Mouse (Mus musculus) limb, embryonic 12.5 days (tissue): ENCODE results near the gene Agt. TPM values are rescaled to one million over a fixed set of nuclear protein-coding genes. Genes with fewer than 3 reads are reported as not detected.
A peak's percentile ranks its signal among the peaks of the same experiment; 100 is the strongest.

Experiments used
- ATAC-seq: fragments of 200-750 bp; cut with Nextera tagmentation; 2 replicates; pipeline ENCODE4 v1.8.0; 2017; ENCODE audit warnings: low read depth, moderate TSS enrichment; ENCODE audit not compliant: insufficient number of reproducible peaks, insufficient read depth, low FRiP score, low TSS enrichment
- H3K27ac ChIP-seq: fragments of 300-500 bp; sonication (generic); 2 replicates; pipeline ENCODE4 v1.5.1; 2016; ENCODE audit warnings: mild to moderate bottlenecking, moderate library complexity
- H3K27me3 ChIP-seq: fragments of 300-500 bp; sonication (generic); 2 replicates; pipeline ENCODE4 v1.6.1; 2016; ENCODE audit warnings: mild to moderate bottlenecking, moderate library complexity
- H3K36me3 ChIP-seq: fragments of 300-500 bp; sonication (generic); 2 replicates; pipeline ENCODE4 v1.6.1; 2016; ENCODE audit warnings: mild to moderate bottlenecking, moderate library complexity
- H3K4me1 ChIP-seq: fragments of 300-500 bp; sonication (generic); replicated peaks from 2 replicates; pipeline ENCODE4 v1.6.1; 2016
- H3K4me2 ChIP-seq: fragments of 300-500 bp; sonication (generic); 2 replicates; pipeline ENCODE4 v1.6.1; 2016; ENCODE audit warnings: mild to moderate bottlenecking, moderate library complexity
- H3K4me3 ChIP-seq: fragments of 300-500 bp; sonication (generic); replicated peaks from 2 replicates; pipeline ENCODE4 v1.5.1; 2016; ENCODE audit warnings: mild to moderate bottlenecking
- H3K9ac ChIP-seq: fragments of 300-500 bp; sonication (generic); replicated peaks from 2 replicates; pipeline ENCODE4 v1.6.1; 2016; ENCODE audit warnings: mild to moderate bottlenecking, moderate library complexity
- H3K9me3 ChIP-seq: fragments of 300-500 bp; sonication (generic); 2 replicates; pipeline ENCODE4 v1.6.1; 2016; ENCODE audit warnings: mild to moderate bottlenecking, moderate library complexity
- WGBS: fragments of 180-500 bp; shearing (Covaris S2); methylation state at CpG from one replicate; pipeline ENCODE4 v1.1.7; 2016; 5-methylcytosine and 5-hydroxymethylcytosine counted together
- polyA plus RNA-seq: library from polyadenylated mRNA; unstranded; fragments of >200 nt; fragmentation: Nextera tagmentation; extraction: Ambion mirVana; gene quantifications from 2 replicates; pipeline ENCODE4 v1.2.1, GENCODE M21; 2016

The Agt gene
- polyA plus RNA-seq, 1 experiment from 2014 or later = not detected

- ATAC-seq = no peak
- Histone ChIP-seq H3K9me3 (no peaks in the 10 kb centered on the region), H3K27ac (no peak within 1 kb of the TSS), H3K4me2 (no peak within 1 kb of the TSS), H3K4me1 (no peaks in the 10 kb centered on the region), H3K4me3 (no peak within 1 kb of the TSS), H3K27me3 (no peaks in the 10 kb centered on the region), H3K36me3 (no peaks in the 10 kb centered on the region), H3K9ac (no peak within 1 kb of the TSS)
- 88% methylated on average over 8 of the region's 8 CpGs for WGBS
Observed at GRCm38 (mm10) chr8:124575811-124576210, 6.3 kb upstream of the Agt start, which contains the start of gene Capn9. Gene Capn9, plus strand, starts transcription at chr8:124576111.

DNA sequence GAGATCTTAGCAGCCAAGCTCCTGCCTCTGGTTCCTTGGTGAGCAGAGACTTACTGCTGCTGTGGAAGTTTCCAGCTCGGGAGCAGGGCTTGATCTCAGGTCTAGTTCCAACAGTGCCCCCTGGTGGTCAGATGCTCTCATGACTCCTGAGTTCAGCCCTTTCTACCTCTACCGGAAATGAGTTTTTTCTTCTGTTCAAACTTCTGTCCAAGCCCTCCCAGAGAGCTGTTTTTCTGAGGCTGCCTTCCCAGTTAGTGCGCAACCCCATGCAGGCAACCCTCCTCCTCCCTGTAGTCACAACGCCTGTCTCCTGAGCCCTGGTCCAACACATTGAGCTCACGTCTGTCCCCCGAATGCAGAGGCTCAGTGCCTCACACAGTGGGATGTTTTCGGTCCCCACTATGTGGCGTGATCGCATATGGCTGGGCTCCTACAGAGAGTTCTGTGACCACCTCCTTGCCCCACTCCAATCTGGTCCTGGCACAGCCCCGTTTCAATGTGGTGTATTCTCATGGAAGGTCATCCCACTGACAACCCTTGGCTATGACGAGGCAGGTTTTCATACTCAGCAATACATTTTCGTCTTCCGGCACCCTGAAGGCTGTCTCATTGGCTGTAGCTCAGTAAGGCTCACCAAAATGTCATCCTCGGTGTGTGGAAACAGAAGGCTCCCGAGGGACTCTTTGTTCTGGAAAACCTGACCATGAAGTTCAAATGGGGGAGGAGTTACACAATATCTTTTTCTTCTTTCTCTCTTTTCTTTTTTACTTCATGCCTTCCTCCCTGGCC lies 4.2 kb upstream of the Agt start:
- H3K9ac ChIP-seq = no peak overlapping the region
- no peaks in the 10 kb centered on the region for H3K9me3 ChIP-seq
- no peak overlapping the region for H3K4me2 ChIP-seq
- no peaks in the 10 kb centered on the region for H3K27me3 ChIP-seq
- WGBS = 68% methylated on average over 15 of the region's 15 CpGs
- no peaks in the 10 kb centered on the region for H3K36me3 ChIP-seq
- no peak for ATAC-seq
- no peak overlapping the region for H3K4me3 ChIP-seq
- H3K27ac ChIP-seq = 0 out of 2 replicates have a peak overlapping the region, but pooled peaks have one; percentile 37
- H3K4me1 ChIP-seq = no peaks in the 10 kb centered on the region

DNA sequence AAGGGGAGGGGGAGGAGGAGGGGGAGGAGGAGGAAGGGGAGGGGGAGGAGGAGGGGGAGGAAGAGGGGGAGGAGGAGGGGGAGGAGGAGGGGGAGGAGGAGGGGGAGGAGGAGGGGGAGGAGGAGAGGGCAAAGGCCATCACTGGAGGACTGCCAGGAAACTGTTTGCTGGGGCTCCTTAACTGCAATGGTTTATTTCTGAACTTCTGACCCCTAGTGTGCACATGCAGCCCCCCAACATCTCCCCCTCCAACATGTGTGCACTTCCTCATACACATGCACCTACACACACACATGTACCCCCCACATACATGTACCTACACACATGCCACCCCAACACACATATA lies 2.9 kb upstream of the Agt start:
- H3K27ac ChIP-seq = no peak overlapping the region
- H3K36me3 ChIP-seq = no peaks in the 10 kb centered on the region
- H3K9ac ChIP-seq = no peak overlapping the region
- no peak overlapping the region for H3K4me3 ChIP-seq
- no peak overlapping the region for H3K4me2 ChIP-seq
- H3K9me3 ChIP-seq = no peaks in the 10 kb centered on the region
- H3K27me3 ChIP-seq = no peaks in the 10 kb centered on the region
- ATAC-seq = no peak
- H3K4me1 ChIP-seq = no peaks in the 10 kb centered on the region

GRCm38 (mm10) chr8:124571732-124572429 lies 2.4 kb upstream of the Agt start:
- ATAC-seq = no peak
- no peaks in the 10 kb centered on the region for H3K9me3 ChIP-seq
- H3K27me3 ChIP-seq = no peaks in the 10 kb centered on the region
- no peak overlapping the region for H3K4me3 ChIP-seq
- 0 out of 2 replicates have a peak overlapping the region, but pooled peaks have one; percentile 23 for H3K27ac ChIP-seq
- 80% methylated on average over 8 of the region's 8 CpGs for WGBS
- H3K4me1 ChIP-seq = no peaks in the 10 kb centered on the region
- no peak overlapping the region for H3K9ac ChIP-seq
- no peak overlapping the region for H3K4me2 ChIP-seq
- H3K36me3 ChIP-seq = no peaks in the 10 kb centered on the region

- ATAC-seq = no peak
- Histone ChIP-seq H3K36me3 (no peaks in the 10 kb centered on the region), H3K9me3 (no peaks in the 10 kb centered on the region), H3K4me2 (no peak overlapping the region), H3K4me3 (no peak overlapping the region), H3K27ac (no peak overlapping the region; the same call in 1 of the 2 replicates), H3K9ac (no peak overlapping the region), H3K27me3 (peaks cover 2% of the 10 kb centered on the region; the same call in 1 of the 2 replicates), H3K4me1 (no peaks in the 10 kb centered on the region)
- WGBS = 76% methylated on average over 2 of the region's 2 CpGs
Observed at GRCm38 (mm10) chr8:124569100-124569499, 406 bp downstream of the Agt start.

GRCm38 (mm10) chr8:124567584-124567983 lies 1.9 kb downstream of the Agt start:
- no peaks in the 10 kb centered on the region for H3K4me1 ChIP-seq
- no peaks in the 10 kb centered on the region for H3K9me3 ChIP-seq
- H3K4me3 ChIP-seq = no peak overlapping the region
- ATAC-seq = no peak
- H3K27ac ChIP-seq = no peak overlapping the region
- peaks cover 5% of the 10 kb centered on the region; the same call in 1 of the 2 replicates for H3K27me3 ChIP-seq
- WGBS = 93% methylated on average over 3 of the region's 3 CpGs
- no peaks in the 10 kb centered on the region for H3K36me3 ChIP-seq
- H3K9ac ChIP-seq = no peak overlapping the region
- no peak overlapping the region for H3K4me2 ChIP-seq

DNA sequence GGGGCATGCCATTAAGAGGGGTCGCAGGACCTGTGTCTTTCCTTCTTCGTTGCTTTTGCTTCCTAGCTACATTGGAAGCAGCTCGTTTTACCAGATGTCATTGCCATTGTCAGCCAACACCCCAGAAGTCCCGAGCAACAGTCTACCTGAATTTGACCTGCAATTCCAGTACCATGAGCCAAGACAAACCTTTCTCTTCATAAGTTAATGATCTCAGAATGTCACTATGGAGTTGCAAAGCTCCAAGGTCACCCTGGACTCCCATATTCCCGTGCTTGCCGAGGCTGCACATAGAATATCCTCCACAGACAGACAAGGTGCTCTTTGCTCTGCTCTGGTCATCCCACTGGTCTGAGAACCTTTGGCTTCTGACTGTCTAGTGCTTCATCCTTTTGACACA lies 2.4 kb downstream of the Agt start:
- no peak overlapping the region for H3K27ac ChIP-seq
- H3K4me3 ChIP-seq = no peak overlapping the region
- H3K4me1 ChIP-seq = no peaks in the 10 kb centered on the region
- 83% methylated on average over 6 of the region's 6 CpGs for WGBS
- H3K36me3 ChIP-seq = no peaks in the 10 kb centered on the region
- H3K27me3 ChIP-seq = peaks cover 9% of the 10 kb centered on the region; the same call in 1 of the 2 replicates
- H3K9me3 ChIP-seq = no peaks in the 10 kb centered on the region
- H3K4me2 ChIP-seq = no peak overlapping the region
- no peak for ATAC-seq
- no peak overlapping the region for H3K9ac ChIP-seq

GRCm38 (mm10) chr8:124557476-124557875 lies 12.0 kb downstream of the Agt start:
- no peak overlapping the region for H3K4me3 ChIP-seq
- H3K27ac ChIP-seq = no peak overlapping the region
- H3K4me2 ChIP-seq = no peak overlapping the region
- WGBS = 62% methylated on average over 5 of the region's 5 CpGs
- no peaks in the 10 kb centered on the region for H3K9me3 ChIP-seq
- H3K9ac ChIP-seq = no peak overlapping the region
- no peak for ATAC-seq
- peaks cover 5% of the 10 kb centered on the region for H3K36me3 ChIP-seq
- peaks cover 3% of the 10 kb centered on the region; the same call in 1 of the 2 replicates for H3K27me3 ChIP-seq
- no peaks in the 10 kb centered on the region for H3K4me1 ChIP-seq

DNA sequence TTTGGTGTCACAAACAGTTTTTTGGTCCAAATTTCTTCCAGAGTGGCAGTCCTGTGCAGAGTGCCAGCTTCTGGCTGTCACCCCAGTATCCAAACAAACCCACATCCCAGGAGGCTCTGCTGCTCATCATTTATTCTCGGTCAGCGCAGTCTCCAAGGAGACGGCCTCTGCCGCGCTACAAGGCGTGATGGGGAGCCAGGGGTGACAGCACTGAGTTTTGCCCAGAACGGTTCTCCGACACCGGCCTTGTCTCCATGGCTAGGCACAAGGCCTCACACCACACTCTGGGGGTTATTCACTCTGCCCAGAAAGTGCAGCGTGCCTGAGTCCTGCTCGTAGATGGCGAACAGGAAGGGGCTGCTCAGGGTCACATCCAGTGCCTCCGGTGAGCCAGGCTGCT lies 12.8 kb downstream of the Agt start:
- H3K9ac ChIP-seq = no peak overlapping the region
- H3K27ac ChIP-seq = no peak overlapping the region
- H3K4me2 ChIP-seq = no peak overlapping the region
- no peaks in the 10 kb centered on the region for H3K9me3 ChIP-seq
- ATAC-seq = no peak
- H3K4me1 ChIP-seq = no peaks in the 10 kb centered on the region
- WGBS = 89% methylated on average over 13 of the region's 13 CpGs
- no peaks in the 10 kb centered on the region for H3K27me3 ChIP-seq
- peaks cover 14% of the 10 kb centered on the region for H3K36me3 ChIP-seq
- H3K4me3 ChIP-seq = no peak overlapping the region

DNA sequence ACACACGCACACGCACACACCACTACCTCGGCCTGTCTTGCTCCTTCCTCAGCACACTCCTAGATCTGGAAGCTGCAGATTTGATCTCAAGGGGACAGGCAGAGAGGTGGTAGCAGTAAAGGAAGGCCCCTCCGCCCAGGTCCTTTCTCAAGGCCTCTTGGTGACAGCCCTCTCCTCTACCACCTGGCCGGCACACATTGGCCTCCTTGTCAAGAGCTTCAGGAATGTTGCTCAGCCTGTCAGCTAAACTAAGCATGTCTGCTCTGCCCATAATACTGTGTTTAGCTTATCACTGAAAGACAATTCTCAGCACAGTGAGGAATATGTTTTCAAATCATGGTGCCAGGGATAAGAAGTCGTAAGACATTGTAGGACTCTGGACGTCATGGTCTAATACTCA lies 13.3 kb downstream of the Agt start:
- peaks cover 18% of the 10 kb centered on the region for H3K36me3 ChIP-seq
- no peaks in the 10 kb centered on the region for H3K9me3 ChIP-seq
- no peak overlapping the region for H3K4me2 ChIP-seq
- 88% methylated on average over 7 of the region's 7 CpGs for WGBS
- no peaks in the 10 kb centered on the region for H3K4me1 ChIP-seq
- H3K27me3 ChIP-seq = no peaks in the 10 kb centered on the region
- H3K4me3 ChIP-seq = no peak overlapping the region
- no peak for ATAC-seq
- H3K27ac ChIP-seq = no peak overlapping the region
- 0 out of 2 replicates have a peak overlapping the region, but pooled peaks have one; percentile 27 for H3K9ac ChIP-seq

DNA sequence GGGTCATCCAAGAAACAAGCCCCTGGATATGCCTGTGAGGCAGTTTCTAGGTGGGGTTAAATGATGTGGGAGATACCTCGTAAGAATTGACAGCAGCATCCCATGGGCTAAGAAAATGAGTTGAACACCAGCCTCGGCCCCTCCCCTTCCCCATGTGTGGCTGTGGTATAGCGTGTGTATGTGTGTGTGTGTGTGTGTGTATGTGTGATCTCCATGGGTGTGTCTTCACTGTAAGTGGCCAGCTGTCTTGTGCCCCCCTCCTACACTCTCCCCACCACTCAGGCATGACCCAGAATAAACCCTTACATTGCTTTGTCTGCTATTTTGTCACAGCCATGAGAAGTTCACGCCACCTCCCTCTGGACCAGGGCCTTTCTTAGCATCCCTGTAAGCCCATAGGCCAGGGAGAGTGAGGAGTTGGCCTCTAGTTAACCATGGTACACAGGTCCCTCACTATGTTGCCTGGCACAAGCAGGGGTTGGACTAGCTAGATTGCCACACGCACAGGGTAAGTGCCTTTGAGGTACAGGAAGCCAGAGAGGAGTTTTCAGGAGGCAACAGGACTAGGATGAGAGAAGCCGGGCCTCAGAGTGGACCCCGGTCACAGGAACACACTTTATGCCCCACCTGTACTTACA lies 14.3 kb downstream of the Agt start:
- Histone ChIP-seq H3K4me1 (no peaks in the 10 kb centered on the region), H3K27me3 (no peaks in the 10 kb centered on the region), H3K9ac (no peak overlapping the region), H3K9me3 (no peaks in the 10 kb centered on the region), H3K4me2 (no peak overlapping the region), H3K27ac (no peak overlapping the region), H3K36me3 (peaks cover 28% of the 10 kb centered on the region), H3K4me3 (no peak overlapping the region)
- no peak for ATAC-seq
- 80% methylated on average over 7 of the region's 7 CpGs for WGBS
